Mouse (Mus musculus) right cerebral cortex, adult 18-20 months (tissue): Measurements from ENCODE around the gene Mtmr12.
"Not testable (repeated sequence)": the region's sequence is repeated elsewhere in the genome, so short reads cannot be mapped to it uniquely, and the experiment has no call there.

Experiments used
- DNase-seq: peaks from one replicate; pipeline ENCODE4 v3.0.0; 2022; ENCODE audit warnings: mixed read lengths

Mtmr12 gene

DNA sequence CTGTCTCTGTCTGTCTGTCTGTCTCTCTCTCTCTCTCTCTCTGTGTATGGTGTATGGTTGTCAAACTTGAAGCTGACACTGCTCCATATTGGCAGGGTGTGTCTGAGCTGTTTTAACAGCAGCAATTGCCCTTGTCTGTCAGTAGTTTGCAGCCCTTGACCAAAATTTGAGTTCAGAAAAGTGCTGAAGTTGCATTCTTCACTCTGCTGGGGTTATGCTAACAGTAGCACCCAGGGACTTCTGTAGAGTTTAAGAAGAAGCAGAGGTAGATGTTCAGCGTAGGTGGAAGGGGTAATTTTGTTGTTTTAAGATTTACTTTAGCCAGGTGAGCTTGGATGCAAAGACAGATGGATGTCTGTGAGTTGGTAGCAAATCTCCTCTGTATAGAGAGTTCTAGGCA, 7.4 kb downstream of the Mtmr12 start:
- DNase-seq, result no peak

DNA sequence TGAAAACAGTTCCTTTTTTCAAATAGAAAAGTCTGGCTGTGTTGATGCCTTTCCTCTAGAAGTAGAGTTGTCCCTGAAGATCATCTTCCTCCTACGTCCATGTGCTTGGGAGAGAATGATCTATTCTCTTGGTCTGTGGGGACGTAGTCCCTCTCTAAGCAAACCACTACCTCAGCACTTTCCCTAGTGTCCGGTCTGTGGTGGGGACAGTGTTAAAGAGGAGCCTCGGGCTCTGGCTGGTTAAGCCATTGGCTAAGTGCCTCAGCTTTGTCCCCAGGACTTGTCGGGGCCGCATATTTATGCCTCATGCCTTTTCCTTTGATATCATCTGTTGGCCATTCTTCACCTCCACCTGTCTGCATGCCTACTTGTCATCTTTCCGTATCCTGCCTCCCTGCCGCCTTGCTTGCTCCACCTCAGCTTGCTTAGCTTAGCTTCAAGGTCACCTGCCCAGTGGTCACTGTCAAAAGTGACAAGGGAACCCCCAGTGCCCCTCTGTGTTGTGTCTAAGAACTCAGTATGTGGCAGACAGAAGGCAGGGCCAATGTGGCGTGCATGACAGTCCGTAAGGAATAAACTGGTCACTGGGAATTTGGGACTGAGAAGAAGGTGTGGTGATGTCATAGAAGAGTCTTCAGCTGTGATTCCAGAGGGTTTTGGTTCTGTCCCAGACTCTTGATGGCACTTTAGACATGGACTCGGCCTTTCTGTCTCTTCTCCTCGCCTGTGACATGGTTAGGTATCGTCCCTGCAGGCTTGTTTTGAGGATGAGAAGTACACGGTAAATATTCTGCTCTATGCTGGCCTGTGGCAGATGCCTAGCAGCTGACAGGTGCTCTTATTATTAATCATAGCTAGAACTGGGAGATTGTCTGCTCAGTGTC, 9.9 kb downstream of the Mtmr12 start:
- DNase-seq, result no peak

DNA sequence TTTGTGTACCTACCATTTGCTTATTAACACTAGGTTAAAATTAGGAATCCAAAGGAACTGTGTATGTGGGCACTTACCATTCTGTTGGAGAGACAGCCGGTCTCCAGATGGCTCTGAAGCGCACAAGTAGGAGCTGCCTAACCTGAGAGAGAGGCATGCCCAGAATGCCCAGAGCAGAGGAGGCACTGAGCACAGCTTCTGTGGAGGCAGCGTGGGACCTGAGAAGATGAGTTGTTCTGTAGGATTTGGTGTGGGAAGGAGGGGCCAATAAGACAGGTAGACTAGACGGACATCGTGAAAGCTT, 10.5 kb downstream of the Mtmr12 start:
- peak; percentile 88 for DNase-seq

DNA sequence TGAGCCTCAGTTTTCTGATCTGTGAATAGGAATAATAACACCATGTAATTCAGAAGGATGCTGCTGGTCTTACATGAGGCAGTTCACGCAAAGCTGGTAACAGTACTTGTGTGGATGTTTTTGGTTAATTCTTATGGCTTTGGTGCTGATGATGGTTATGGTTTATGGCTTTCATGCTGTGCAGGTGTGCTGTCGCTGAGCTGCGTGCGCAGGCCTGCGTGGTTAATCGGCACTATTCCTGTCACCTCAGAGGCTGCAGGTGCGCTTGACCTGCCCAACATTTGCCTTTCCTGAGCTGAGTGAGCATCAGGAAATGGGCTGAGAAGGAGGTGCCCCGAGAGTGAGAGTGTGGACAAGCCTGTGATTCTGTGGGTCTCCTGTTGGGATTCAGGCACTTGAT, 11.3 kb downstream of the Mtmr12 start:
- DNase-seq, result no peak

DNA sequence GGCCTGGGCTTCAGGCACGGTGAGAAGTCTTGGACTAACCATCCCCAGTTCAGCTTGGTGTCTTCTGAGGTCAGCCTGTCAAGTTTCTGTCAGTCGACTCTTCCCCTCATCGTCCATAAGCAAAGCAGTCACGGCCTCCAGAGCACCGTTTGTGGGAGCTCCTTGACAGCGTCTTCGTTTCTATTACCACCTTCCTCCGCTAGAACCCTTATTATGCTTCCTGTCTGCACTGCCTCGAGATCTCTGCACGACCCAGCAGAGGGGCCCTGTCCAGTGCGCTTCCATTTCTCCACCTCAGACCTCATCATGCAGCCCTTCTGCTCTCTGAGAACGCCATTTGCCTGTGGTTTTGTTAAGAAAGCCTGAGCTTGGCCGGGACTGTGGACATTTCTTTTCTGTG, 12.0 kb downstream of the Mtmr12 start:
- DNase-seq, result no peak

DNA sequence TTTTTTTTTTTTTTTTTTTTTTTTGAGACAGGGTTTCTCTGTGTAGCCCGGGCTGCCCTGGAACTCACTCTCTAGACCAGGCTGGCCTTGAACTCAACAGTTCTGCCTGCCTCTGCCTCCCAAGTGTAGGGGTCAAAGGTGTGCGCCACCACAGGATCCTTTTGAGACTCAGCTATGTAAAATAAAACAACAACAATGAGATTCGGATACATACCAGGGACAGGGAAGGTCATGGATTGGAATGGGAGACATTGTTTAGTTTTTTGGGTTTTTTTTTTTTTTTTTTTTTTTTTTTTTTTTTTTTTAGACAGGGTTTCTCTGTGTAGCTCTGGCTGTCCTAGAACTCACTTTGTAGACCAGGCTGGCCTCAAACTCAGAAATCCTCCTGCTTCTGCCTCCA, 12.5 kb downstream of the Mtmr12 start:
- DNase-seq, result not testable (repeated sequence)

DNA sequence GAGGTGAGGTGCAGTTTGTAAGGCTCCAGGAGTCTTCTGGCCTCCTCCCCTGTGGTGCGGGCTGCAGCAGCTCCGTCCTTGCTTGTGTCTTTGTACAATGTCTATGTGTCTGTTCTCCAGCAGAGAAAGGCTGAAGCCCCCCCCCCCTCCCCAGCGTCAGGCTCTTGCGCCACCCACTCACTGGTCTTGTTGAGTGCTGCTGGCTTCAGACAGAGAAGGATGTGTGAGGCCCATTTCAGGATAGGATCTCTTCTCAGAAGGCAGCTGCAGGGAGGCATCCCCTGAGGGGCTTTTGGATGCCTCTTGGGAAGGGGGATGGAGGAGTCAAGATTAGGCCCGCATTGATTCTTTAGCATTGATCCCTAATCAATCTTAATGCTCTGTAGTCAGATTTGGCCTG, 13.0 kb downstream of the Mtmr12 start:
- DNase-seq, result no peak

DNA sequence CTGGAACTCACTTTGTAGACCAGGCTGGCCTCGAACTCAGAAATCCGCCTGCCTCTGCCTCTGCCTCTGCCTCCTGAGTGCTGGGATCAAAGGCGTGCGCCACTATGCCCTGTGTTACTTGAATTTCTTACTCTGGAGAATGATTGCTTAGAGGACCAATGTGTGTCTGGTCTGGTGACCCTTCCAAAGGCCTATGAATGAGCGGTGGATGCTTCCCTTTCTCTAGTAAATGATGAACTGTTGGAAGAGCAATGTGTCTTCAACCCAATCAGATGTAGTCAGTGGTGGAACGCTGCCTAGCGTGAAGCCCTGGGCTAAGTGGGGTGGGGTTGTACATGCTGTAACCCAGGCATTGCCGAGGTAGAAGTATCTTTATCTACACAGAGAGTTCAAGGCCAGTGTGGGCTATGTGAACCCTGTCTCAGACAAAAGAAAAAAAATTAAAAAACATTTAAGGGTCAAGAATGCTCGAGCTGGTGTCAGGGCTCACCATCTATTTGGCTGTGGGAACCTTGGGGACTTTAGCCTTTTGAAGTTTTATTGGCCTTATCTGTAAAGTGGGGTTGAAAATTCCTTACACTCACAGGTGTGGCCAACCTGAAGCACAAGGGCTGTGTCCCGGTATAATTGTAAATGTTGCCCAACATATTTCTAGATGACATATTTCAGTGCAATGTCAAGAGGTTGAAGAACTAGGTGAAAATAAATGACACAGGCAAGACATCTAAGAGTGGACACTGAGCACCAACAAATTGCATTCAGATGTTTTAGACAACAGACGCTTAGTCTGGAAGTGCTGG, 14.0 kb downstream of the Mtmr12 start:
- no peak for DNase-seq

DNA sequence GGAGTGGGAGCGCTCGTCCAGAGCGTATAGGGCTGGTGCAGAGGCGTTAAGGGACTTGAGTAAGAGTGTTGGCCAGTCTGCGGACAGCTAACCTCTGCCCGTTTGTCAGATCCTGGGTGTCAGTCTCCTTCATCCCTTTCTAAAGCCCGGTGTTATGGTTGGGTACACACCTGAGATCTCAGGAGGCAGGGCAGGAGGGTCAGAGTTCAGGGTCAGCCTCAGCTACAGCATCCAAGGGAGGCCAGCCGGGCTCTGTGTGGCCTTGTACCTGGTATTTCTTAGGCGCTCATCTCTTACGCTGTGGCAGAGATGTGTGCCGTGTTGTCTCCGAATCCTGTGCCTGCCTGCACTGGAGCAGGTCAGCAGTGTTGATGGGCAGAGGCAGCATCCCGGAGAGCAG, 16.3 kb downstream of the Mtmr12 start:
- DNase-seq, result no peak

DNA sequence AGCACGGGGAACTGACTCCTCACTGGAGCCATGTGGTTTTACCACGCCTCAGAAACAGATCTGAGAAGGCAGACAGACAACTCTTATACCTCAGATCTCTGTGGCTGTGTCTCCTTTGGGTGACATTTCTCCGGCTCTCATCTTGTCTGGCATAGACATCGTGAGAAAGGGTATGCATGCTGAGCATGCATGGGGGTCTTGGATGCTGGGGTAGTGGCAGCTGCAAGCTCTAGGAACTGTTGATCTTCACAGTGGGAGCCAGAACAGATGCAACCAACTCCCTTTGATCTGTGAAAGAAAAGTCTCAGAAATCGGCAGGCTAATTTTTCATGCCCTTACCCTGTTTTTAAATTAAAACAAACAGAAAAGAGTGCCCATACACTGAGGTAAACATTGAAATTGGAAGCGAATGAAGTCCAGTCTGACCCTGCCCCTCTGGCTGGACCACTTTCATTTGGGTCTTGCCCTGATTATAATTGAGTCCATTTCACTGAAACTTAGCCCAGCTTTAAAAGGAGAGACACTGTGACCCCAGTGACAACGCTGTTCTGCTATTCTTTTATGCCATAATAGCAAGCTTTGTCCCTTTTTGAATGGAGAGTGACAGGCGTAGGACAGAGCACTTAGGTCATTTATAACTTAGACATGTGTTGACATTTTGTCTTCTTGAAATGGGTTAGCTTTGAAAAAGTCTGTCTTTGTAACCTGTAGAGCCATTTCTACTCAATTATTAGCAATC, 17.9 kb downstream of the Mtmr12 start:
- DNase-seq, result no peak

DNA sequence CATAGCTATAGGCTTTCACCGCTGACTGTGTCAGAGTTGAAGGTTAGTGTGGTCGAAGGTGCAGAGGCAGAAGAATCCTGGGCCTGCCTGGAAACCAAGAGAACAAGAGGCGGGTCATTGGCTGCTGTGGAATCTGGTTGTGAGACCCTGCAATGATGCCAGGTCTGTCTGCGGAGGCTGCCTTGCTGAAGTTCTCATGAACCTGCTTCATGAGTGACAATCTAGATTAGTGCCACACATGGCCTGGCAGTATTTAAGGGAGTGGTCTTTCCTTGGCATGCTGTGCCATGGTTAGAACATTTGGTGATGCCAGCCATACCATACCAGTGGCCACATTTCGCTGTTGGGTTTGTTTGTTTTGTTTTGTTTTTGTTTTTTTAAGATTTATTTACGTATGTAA, 18.6 kb downstream of the Mtmr12 start:
- no peak for DNase-seq

DNA sequence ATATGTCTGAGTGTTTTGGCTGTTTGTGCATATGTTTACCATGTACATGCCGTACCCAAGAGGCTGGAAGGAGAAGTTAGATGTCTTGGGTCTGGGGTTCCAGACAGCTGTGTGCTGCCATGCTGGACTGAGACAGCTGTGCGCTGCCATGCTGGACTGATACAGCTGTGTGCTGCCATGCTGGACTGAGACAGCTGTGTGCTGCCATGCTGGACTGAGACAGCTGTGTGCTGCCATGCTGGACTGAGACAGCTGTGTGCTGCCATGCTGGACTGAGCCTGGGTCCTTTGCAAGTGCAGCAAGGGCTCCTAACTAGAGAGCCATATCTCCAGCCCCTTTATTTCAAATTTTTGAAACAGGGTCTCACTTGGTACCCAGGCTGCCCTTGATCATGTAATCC, 19.4 kb downstream of the Mtmr12 start:
- DNase-seq, result no peak

DNA sequence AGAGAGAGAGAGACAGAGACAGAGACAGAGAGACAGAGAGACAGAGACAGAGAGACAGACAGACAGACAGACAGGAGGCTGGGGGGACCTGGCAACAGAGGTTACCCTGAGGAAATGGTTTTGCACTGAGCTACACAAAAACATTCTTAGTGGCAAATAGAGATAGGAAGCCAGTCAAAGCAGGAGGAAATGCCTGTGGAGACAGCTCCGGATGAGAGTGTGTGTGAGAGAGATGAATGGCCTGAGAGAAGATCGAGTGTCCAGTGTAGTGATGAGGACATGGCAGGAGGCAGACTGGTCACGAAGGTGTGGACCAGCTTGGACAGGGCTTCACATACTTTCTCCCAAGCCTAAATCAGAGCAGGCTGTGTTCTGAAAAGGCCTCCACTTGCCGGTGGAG, 20.2 kb downstream of the Mtmr12 start:
- no peak for DNase-seq

DNA sequence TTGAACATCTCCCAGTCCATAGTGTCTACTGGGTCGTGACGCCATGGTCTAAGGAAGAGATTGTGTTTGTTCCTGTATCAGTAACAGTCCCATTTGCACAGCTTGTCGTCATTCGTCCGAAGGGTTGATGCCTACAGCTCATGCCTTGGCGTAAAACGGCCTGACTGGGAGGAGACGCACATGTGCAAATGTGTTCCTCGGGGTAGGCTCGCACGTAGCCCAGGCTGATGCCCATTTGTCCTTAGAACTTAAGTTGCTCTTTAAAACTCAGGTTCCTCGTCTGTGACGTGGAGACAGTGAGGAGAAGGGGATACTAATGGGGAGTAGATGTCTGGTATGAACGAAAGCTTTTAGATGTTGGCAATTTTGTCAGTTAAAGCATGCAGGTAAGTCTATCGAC, 22.1 kb downstream of the Mtmr12 start:
- DNase-seq, result no peak

DNA sequence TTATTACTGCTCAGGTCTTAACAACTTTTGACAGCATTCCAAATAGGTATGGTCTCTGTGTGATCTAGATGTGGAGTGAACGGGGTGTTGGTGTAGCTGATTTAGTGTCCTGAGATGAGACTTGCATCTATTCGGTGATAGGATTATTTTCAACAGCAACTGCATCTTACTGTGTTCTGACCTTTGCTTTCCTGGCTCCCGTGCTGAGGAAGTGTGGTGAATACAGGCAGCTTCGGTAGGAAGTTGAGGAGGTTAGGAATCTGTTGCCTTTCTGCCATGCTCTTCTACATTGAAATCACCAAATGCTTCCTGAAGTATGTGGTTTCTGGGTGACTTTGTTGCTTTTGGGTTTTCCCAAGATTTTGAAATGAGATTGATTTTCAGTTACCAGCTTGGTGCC, 22.5 kb downstream of the Mtmr12 start:
- DNase-seq, result no peak

DNA sequence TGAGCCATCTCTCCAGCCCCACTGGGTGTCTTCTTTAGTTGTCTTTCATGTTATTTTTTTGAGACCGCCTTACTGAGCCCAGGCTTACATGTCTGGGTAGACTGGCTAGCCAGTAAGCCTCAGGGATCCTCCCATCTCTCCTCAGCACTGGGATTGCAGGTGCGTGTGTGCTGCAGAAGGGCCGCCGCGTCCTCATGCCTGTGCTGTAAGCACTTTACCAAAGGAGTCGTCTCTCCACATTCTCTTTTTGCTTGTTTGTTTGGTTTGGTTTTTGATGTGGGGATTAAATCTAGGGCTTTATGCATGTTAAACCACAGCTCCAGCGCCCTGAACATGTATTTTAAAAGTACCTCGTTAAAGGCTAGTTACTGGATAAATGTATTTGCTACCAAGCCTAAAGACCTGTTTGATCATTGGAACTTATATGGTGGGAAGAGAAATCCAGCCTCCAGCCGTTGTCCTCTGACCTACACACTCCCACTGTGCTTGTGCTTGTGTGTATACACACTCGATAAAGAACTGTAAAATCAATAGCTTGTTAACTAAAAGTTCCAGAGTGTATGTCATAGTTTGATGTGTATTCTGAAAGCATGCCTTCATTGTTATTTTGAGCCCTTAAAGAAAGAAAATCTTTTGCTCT, 24.9 kb downstream of the Mtmr12 start:
- no peak for DNase-seq

DNA sequence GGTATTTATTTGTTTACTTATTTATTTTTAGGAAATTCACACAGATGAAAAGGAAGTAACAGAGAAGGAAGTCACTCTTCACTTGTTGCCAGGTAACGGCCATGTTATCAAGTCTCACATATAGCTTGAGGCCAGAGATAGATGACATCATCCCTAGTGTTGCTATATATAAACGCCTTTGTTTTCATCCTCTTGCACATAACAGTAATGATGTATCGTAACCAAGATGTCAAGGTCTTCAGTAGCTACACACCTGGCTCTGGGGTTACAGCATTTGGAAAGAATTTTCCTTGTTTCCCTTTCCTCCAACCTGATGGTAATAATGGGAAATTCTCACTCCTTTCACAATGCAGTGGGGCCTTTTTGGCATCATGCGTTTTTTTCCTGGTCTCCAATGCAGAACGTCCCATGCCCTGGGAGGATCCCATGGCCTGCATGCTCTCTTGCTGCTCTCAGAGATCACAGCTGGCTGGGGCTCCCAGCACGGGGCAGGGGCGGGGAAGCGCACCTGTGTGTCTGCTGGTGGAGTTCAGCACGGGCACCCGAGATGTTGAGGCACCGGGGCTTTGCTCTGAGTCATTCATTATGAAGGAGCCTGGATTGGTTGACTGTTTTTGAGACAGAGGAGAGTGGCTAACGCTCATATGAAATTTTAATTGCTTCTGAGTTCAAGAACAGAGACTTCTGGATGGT, 25.6 kb downstream of the Mtmr12 start:
- DNase-seq, result no peak

DNA sequence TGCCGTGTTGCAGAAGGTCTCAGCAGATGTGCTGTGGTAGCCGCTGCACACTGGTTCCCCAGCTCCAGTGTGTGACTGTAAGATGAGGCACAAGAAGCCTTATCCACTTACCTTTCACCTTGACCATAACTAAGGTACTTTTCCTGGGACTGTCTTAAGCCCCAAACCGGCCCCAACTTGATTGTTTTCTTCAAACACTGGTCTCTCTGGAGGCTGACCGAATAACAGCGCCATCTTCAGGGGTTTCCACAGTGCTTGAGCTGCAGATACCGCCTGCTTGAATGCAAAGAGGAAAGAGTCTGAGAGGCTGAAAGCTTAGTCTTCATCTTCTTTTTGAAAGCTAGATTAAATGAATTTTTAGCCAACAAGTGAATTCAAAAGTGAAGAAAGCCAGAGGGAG, 26.6 kb downstream of the Mtmr12 start:
- DNase-seq, result no peak

DNA sequence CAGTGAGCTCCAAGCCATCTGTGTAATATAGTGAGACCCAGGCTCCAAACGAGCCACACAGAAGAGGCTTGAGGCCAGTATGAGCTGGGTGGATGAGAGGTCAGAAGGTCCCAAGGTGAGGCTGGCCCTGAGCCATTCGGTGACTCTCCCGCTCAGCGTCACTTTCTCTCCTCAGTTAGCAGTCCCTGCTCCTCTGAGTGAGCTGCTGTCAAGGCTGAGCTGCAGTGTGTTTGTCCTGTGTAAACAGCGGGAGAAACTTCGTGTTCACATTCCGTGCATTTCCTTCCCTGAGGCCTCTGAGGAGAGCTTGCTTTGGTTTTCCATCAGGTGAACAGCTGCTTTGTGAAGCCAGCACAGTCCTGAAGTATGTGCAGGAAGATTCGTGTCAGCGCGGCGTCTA, 27.6 kb downstream of the Mtmr12 start:
- DNase-seq, result no peak

DNA sequence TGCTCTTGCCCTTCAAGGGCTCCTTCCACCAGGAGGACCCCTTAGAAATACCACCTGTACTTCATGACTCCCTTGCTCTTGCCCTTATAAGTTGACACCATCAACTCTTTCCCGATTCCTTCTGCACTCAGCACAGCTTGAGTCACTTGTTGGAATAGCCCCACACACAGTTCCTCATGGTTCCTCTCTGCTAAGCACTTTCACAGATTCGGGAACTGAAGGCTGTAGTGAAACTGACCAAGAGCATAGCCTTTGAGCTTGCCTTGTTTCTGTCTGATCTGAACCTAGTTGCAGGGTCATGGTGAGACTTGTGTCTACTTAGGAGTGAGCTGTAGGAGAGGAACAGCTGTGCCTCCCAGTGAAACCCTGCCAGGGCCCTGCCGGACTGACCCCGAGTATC, 28.2 kb downstream of the Mtmr12 start:
- DNase-seq, result no peak

DNA sequence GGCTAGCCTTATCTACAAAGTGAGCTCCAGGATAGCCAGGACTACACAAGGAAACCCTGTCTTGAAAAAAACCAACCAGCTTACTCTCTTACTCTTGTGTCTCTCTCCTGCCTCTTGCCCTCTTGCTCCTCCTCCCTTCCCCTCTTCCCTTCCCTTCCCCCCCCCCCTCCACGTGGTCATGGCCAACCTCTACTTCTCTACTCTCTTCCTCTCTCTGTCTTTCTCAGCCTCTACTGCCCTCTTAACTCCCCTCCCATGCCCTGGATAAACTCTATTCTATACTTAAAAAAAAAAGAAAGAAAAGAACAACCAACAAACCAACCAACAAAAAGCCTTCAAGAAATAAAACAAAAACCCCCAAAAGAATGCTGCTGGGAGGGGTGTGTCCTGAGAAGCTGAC, 30.7 kb downstream of the Mtmr12 start:
- DNase-seq, result no peak

DNA sequence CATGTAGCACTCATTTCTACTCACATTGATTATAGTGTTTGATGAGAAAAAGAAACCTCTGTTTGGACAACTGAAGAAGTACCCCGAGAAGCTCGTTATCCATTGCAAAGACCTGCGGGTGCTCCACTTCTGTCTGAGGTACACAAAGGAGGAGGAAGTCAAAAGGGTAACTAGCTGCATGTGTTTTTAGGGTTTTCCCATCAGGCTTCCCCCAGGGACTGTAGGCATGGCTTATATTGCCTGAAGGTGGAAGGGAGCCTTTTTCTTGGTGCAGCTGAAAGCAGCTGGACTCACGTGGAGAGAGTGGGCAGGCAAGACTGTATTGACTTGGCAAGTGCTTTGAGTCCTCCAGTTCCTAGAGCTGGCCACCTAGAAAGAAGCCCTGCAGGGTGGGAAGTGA, 31.2 kb downstream of the Mtmr12 start:
- no peak for DNase-seq

DNA sequence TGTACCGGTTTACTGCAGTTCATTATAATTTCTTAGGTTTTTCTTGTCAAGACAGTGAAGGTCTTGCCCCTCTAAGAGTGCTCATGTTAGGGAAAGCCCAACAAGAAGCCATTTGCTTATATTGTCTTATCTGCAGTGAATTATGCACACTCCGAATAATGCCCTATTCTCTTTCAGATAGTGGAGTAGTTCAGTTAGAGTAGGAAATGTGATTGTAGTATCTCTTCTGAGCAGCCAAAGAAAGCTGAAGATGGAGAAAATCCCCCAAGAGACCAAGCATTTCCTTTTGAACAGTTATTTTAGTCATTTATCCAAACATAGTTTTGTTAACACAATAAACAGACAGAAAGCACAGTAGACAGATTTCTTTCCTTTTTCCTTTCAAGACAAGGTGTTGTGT, 32.1 kb downstream of the Mtmr12 start:
- DNase-seq, result no peak
